Mouse (Mus musculus): ENCODE measurements at regions not wholly inside any gene's neighbourhood (a gene's known extent, or its start where the extent isn't known, plus 50 kb on each side); places are given as distances from the start of the nearest gene placed in this dataset.
"Not testable (repeated sequence)": the region's sequence is repeated elsewhere in the genome, so short reads cannot be mapped to it uniquely, and the experiment has no call there.

GRCm38 (mm10) chr17:62171532-62171931 is 709.6 kb downstream of the Efna5 start:
- Histone ChIP-seq H3K9me3 (ENCODE audit: control insufficient read depth, low read length) (no peaks in the 10 kb centered on the region), H3K9ac (ENCODE audit: low read length) (no peak overlapping the region), H3K4me3 (ENCODE audit: control insufficient read depth in 1 of 2, insufficient read depth in 1 of 2, low read depth in 1 of 2, low read length in 2 of 2) (no peak overlapping the region), H3K4me2 (ENCODE audit: low read length) (no peak overlapping the region), H3K27me3 (ENCODE audit: control insufficient read depth, insufficient read depth, low read length) (no peaks in the 10 kb centered on the region), H3K27ac (replicated peaks in 1 of 2; ENCODE audit: control insufficient read depth in 1 of 2, insufficient read depth in 1 of 2, low read depth in 2 of 2, low read length in 2 of 2) (peak overlapping the region in 1 of 2 experiments; percentile 50; a peak in 2 of 4 replicates), H3K36me3 (ENCODE audit: control insufficient read depth, insufficient read depth, low read length) (no peaks in the 10 kb centered on the region), H3K4me1 (ENCODE audit: control insufficient read depth in 2 of 2, insufficient read depth in 2 of 2, low read length in 2 of 2) (peaks cover 4 to 11% of the 10 kb centered on the region in 2 experiments)
- 66% methylated on average over 4 of the region's 4 CpGs for WGBS
- ATAC-seq (ENCODE audit: insufficient number of reproducible peaks, insufficient read depth, low FRiP score, low read depth): no peak

GRCm38 (mm10) chr17:62161457-62161856 is 719.7 kb downstream of the Efna5 start:
- no peak for ATAC-seq (ENCODE audit: insufficient number of reproducible peaks, insufficient read depth, low FRiP score, low read depth)
- H3K4me1 ChIP-seq (ENCODE audit: control insufficient read depth in 2 of 2, insufficient read depth in 2 of 2, low read length in 2 of 2): no peaks in the 10 kb centered on the region
- no peak overlapping the region for H3K4me2 ChIP-seq (ENCODE audit: low read length)
- H3K9me3 ChIP-seq (ENCODE audit: control insufficient read depth, low read length): no peaks in the 10 kb centered on the region
- no peaks in the 10 kb centered on the region for H3K36me3 ChIP-seq (ENCODE audit: control insufficient read depth, insufficient read depth, low read length)
- H3K4me3 ChIP-seq (ENCODE audit: control insufficient read depth in 1 of 2, insufficient read depth in 1 of 2, low read depth in 1 of 2, low read length in 2 of 2): no peak overlapping the region
- H3K9ac ChIP-seq (ENCODE audit: low read length): no peak overlapping the region
- H3K27me3 ChIP-seq (ENCODE audit: control insufficient read depth, insufficient read depth, low read length): no peaks in the 10 kb centered on the region
- no peak overlapping the region for H3K27ac ChIP-seq (replicated peaks in 1 of 2; ENCODE audit: control insufficient read depth in 1 of 2, insufficient read depth in 1 of 2, low read depth in 2 of 2, low read length in 2 of 2)
- WGBS: 51% methylated on average over 1 of the region's 1 CpGs

- H3K4me3 ChIP-seq (ENCODE audit: control insufficient read depth in 1 of 2, insufficient read depth in 1 of 2, low read depth in 1 of 2, low read length in 2 of 2): no peak overlapping the region
- no peaks in the 10 kb centered on the region for H3K9me3 ChIP-seq (ENCODE audit: control insufficient read depth, low read length)
- no peak overlapping the region for H3K4me2 ChIP-seq (ENCODE audit: low read length)
- ATAC-seq (ENCODE audit: insufficient number of reproducible peaks, insufficient read depth, low FRiP score, low read depth): no peak
- no peak overlapping the region for H3K27ac ChIP-seq (replicated peaks in 1 of 2; ENCODE audit: control insufficient read depth in 1 of 2, insufficient read depth in 1 of 2, low read depth in 2 of 2, low read length in 2 of 2)
- H3K27me3 ChIP-seq (ENCODE audit: control insufficient read depth, insufficient read depth, low read length): no peaks in the 10 kb centered on the region
- H3K36me3 ChIP-seq (ENCODE audit: control insufficient read depth, insufficient read depth, low read length): no peaks in the 10 kb centered on the region
- H3K9ac ChIP-seq (ENCODE audit: low read length): no peak overlapping the region
- H3K4me1 ChIP-seq (ENCODE audit: control insufficient read depth in 2 of 2, insufficient read depth in 2 of 2, low read length in 2 of 2): no peaks in the 10 kb centered on the region
- WGBS: 40% methylated on average over 2 of the region's 2 CpGs
These were observed 720.8 kb downstream of the Efna5 start for GRCm38 (mm10) chr17:62160301-62160700.

- Histone ChIP-seq H3K27me3 (ENCODE audit: control insufficient read depth, insufficient read depth, low read length) (no peaks in the 10 kb centered on the region), H3K9ac (ENCODE audit: low read length) (no peak overlapping the region), H3K4me1 (ENCODE audit: control insufficient read depth in 2 of 2, insufficient read depth in 2 of 2, low read length in 2 of 2) (0 out of 4 replicates have a peak, but pooled peaks cover 0 to 2% of the 10 kb centered on the region in 2 experiments), H3K4me3 (ENCODE audit: control insufficient read depth in 1 of 2, insufficient read depth in 1 of 2, low read depth in 1 of 2, low read length in 2 of 2) (no peak overlapping the region), H3K4me2 (ENCODE audit: low read length) (no peak overlapping the region), H3K9me3 (ENCODE audit: control insufficient read depth, low read length) (no peaks in the 10 kb centered on the region), H3K27ac (replicated peaks in 1 of 2; ENCODE audit: control insufficient read depth in 1 of 2, insufficient read depth in 1 of 2, low read depth in 2 of 2, low read length in 2 of 2) (no peak overlapping the region), H3K36me3 (ENCODE audit: control insufficient read depth, insufficient read depth, low read length) (no peaks in the 10 kb centered on the region)
- 84% methylated on average over 3 of the region's 3 CpGs for WGBS
- ATAC-seq (ENCODE audit: insufficient number of reproducible peaks, insufficient read depth, low FRiP score, low read depth): no peak
These were observed 746.1 kb downstream of the Efna5 start for GRCm38 (mm10) chr17:62135050-62135449.

GRCm38 (mm10) chr17:62111703-62112102 is 769.4 kb downstream of the Efna5 start:
- H3K36me3 ChIP-seq (ENCODE audit: control insufficient read depth, insufficient read depth, low read length); H3K9me3 ChIP-seq (ENCODE audit: control insufficient read depth, low read length); H3K4me1 ChIP-seq (ENCODE audit: control insufficient read depth in 2 of 2, insufficient read depth in 2 of 2, low read length in 2 of 2); ATAC-seq (ENCODE audit: insufficient number of reproducible peaks, insufficient read depth, low FRiP score, low read depth); H3K27me3 ChIP-seq (ENCODE audit: control insufficient read depth, insufficient read depth, low read length); H3K9ac ChIP-seq (ENCODE audit: low read length); H3K4me3 ChIP-seq (ENCODE audit: control insufficient read depth in 1 of 2, insufficient read depth in 1 of 2, low read depth in 1 of 2, low read length in 2 of 2); H3K4me2 ChIP-seq (ENCODE audit: low read length); H3K27ac ChIP-seq (replicated peaks in 1 of 2; ENCODE audit: control insufficient read depth in 1 of 2, insufficient read depth in 1 of 2, low read depth in 2 of 2, low read length in 2 of 2): not testable (repeated sequence)
- WGBS: 88% methylated on average over 3 of the region's 3 CpGs

GRCm38 (mm10) chr17:62109052-62109451 is 772.1 kb downstream of the Efna5 start:
- Histone ChIP-seq H3K27me3 (ENCODE audit: control insufficient read depth, insufficient read depth, low read length) (no peaks in the 10 kb centered on the region), H3K36me3 (ENCODE audit: control insufficient read depth, insufficient read depth, low read length) (no peaks in the 10 kb centered on the region), H3K4me1 (ENCODE audit: control insufficient read depth in 2 of 2, insufficient read depth in 2 of 2, low read length in 2 of 2) (no peaks in the 10 kb centered on the region), H3K27ac (replicated peaks in 1 of 2; ENCODE audit: control insufficient read depth in 1 of 2, insufficient read depth in 1 of 2, low read depth in 2 of 2, low read length in 2 of 2) (no peak overlapping the region), H3K9me3 (ENCODE audit: control insufficient read depth, low read length) (no peaks in the 10 kb centered on the region), H3K4me3 (ENCODE audit: control insufficient read depth in 1 of 2, insufficient read depth in 1 of 2, low read depth in 1 of 2, low read length in 2 of 2) (no peak overlapping the region), H3K4me2 (ENCODE audit: low read length) (no peak overlapping the region), H3K9ac (ENCODE audit: low read length) (no peak overlapping the region)
- ATAC-seq (ENCODE audit: insufficient number of reproducible peaks, insufficient read depth, low FRiP score, low read depth): no peak

GRCm38 (mm10) chr17:62083281-62083680 is 797.8 kb downstream of the Efna5 start:
- Histone ChIP-seq H3K9ac (ENCODE audit: low read length) (no peak overlapping the region), H3K4me1 (ENCODE audit: control insufficient read depth in 2 of 2, insufficient read depth in 2 of 2, low read length in 2 of 2) (no peaks in the 10 kb centered on the region), H3K4me2 (ENCODE audit: low read length) (no peak overlapping the region), H3K4me3 (ENCODE audit: control insufficient read depth in 1 of 2, insufficient read depth in 1 of 2, low read depth in 1 of 2, low read length in 2 of 2) (no peak overlapping the region), H3K27ac (replicated peaks in 1 of 2; ENCODE audit: control insufficient read depth in 1 of 2, insufficient read depth in 1 of 2, low read depth in 2 of 2, low read length in 2 of 2) (no peak overlapping the region), H3K27me3 (ENCODE audit: control insufficient read depth, insufficient read depth, low read length) (no peaks in the 10 kb centered on the region), H3K9me3 (ENCODE audit: control insufficient read depth, low read length) (no peaks in the 10 kb centered on the region), H3K36me3 (ENCODE audit: control insufficient read depth, insufficient read depth, low read length) (no peaks in the 10 kb centered on the region)
- 76% methylated on average over 4 of the region's 4 CpGs for WGBS
- ATAC-seq (ENCODE audit: insufficient number of reproducible peaks, insufficient read depth, low FRiP score, low read depth): no peak

GRCm38 (mm10) chr17:62077604-62078003 is 803.5 kb downstream of the Efna5 start:
- ATAC-seq (ENCODE audit: insufficient number of reproducible peaks, insufficient read depth, low FRiP score, low read depth): no peak
- Histone ChIP-seq H3K4me2 (ENCODE audit: low read length) (no peak overlapping the region), H3K27ac (replicated peaks in 1 of 2; ENCODE audit: control insufficient read depth in 1 of 2, insufficient read depth in 1 of 2, low read depth in 2 of 2, low read length in 2 of 2) (no peak overlapping the region), H3K4me1 (ENCODE audit: control insufficient read depth in 2 of 2, insufficient read depth in 2 of 2, low read length in 2 of 2) (no peaks in the 10 kb centered on the region), H3K9ac (ENCODE audit: low read length) (no peak overlapping the region), H3K27me3 (ENCODE audit: control insufficient read depth, insufficient read depth, low read length) (no peaks in the 10 kb centered on the region), H3K9me3 (ENCODE audit: control insufficient read depth, low read length) (no peaks in the 10 kb centered on the region), H3K36me3 (ENCODE audit: control insufficient read depth, insufficient read depth, low read length) (no peaks in the 10 kb centered on the region), H3K4me3 (ENCODE audit: control insufficient read depth in 1 of 2, insufficient read depth in 1 of 2, low read depth in 1 of 2, low read length in 2 of 2) (no peak overlapping the region)
- WGBS: 63% methylated on average over 7 of the region's 7 CpGs

Measured in heart, embryonic 14.5 days (tissue).